In the genomic region with DNA sequence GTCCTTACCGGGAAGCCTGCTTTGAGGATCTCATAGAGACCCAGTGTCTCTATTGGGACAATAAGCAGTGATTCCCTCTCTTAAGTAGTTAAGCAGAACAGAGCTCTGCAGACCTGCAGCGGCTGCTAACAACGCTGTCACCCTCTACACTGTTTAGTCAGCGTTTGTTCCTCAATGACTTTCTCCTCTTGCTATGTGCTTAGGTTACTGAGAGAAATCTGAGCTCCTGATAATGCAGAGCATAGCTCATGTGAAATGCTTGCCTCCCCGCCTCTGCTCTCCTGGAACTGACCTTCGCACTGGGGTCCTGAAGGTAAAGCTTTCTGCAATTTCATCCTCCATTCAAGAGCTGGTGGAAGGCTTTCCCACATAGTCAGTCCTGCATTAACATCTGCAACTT, we compare ENCODE assay signal across 27 mouse cellular contexts.
A peak's percentile ranks its signal among the peaks of the same experiment; 100 is the strongest.
DNase-seq lines count a peak whose midpoint lies in the region; ATAC-seq lines count a peak whose summit lies in the region.
"Had no signal": no experiment of that assay in that cellular context is flagged by ENCODE, and none has a peak within 500 bp of the region (broad histone marks: within the 10 kb centered on the region; RNA-seq: fewer than 3 reads in every experiment).

No protein-coding gene starts in this region.

- H3K4me2 ChIP-seq in kidney, embryonic 15.5 days: no peak overlapping the region
- H3K4me2 ChIP-seq in midbrain, embryonic 14.5 days (ENCODE audit: low read length): no peak overlapping the region
- no peak overlapping the region for H3K4me2 ChIP-seq in midbrain, embryonic 13.5 days (replicated peaks)
- H3K4me2 ChIP-seq: embryonic facial prominence, embryonic 15.5 days; forebrain, embryonic 12.5 days; intestine, embryonic 15.5 days; limb, embryonic 13.5 days; liver, embryonic 11.5 days; lung, embryonic 15.5 days had no signal

- ATAC-seq in kidney, embryonic 15.5 days (replicated peaks; ENCODE audit: low FRiP score): peak; percentile 61
- ATAC-seq in midbrain, embryonic 14.5 days (ENCODE audit: low FRiP score, low TSS enrichment): no peak
- no peak for ATAC-seq in midbrain, embryonic 13.5 days
- no peak for ATAC-seq in megakaryocyte progenitor cell, adult 5-6 weeks (replicated peaks; ENCODE audit: poor library complexity)
- ATAC-seq: forebrain, postnatal 0 days; hindbrain, postnatal 0 days; intestine, embryonic 15.5 days; Patski had no signal

- H3K4me3 ChIP-seq in kidney, embryonic 15.5 days (replicated peaks): no peak overlapping the region
- H3K4me3 ChIP-seq in midbrain, embryonic 14.5 days (replicated peaks; ENCODE audit: low read depth, low read length): no peak overlapping the region
- H3K4me3 ChIP-seq in midbrain, embryonic 13.5 days (replicated peaks): no peak overlapping the region
- H3K4me3 ChIP-seq: embryonic facial prominence, embryonic 15.5 days; forebrain, embryonic 12.5 days; hindbrain, embryonic 10.5 days; intestine, embryonic 15.5 days; limb, embryonic 13.5 days; lung, embryonic 15.5 days had no signal

- no peaks in the 10 kb centered on the region for H3K27me3 ChIP-seq in kidney, embryonic 15.5 days
- no peaks in the 10 kb centered on the region for H3K27me3 ChIP-seq in midbrain, embryonic 14.5 days (ENCODE audit: control insufficient read depth, insufficient read depth, low read length)
- no peaks in the 10 kb centered on the region for H3K27me3 ChIP-seq in midbrain, embryonic 13.5 days
- H3K27me3 ChIP-seq: embryonic facial prominence, embryonic 15.5 days; forebrain, embryonic 12.5 days; intestine, embryonic 15.5 days; limb, embryonic 13.5 days; lung, embryonic 15.5 days; Patski had no signal

- H3K27ac ChIP-seq in kidney, embryonic 15.5 days: no peak overlapping the region
- no peak overlapping the region for H3K27ac ChIP-seq in midbrain, embryonic 14.5 days (replicated peaks; ENCODE audit: low read depth, low read length)
- no peak overlapping the region for H3K27ac ChIP-seq in midbrain, embryonic 13.5 days
- H3K27ac ChIP-seq: embryonic facial prominence, embryonic 15.5 days; forebrain, embryonic 12.5 days; hindbrain, embryonic 10.5 days; hindbrain, postnatal 0 days; intestine, embryonic 15.5 days; limb, embryonic 13.5 days; lung, embryonic 15.5 days had no signal

- DNase-seq in kidney, adult 11 months: no peak
- DNase-seq in midbrain, embryonic 14.5 days: peak; percentile 13
- DNase-seq in embryo, embryonic 10.5 days (ENCODE audit: low spot score): peak; percentile 10
- peak; percentile 11 for DNase-seq in mesoderm, embryonic 11.5 days (ENCODE audit: low read depth, low spot score)
- DNase-seq in cerebellum, adult 8-10 months: no peak
- DNase-seq: adrenal gland, postnatal 10 days; cerebellum, adult 18-20 months; cerebellum, postnatal 14 days; forebrain, postnatal 0 days; heart, postnatal 14 days; kidney, adult 8-10 months; layer of hippocampus, adult 9-11 months; retina, postnatal 1 day; right cerebral cortex, postnatal 14 days; thymus, postnatal 4 days had no signal

- H3K9ac ChIP-seq in kidney, embryonic 15.5 days: no peak overlapping the region
- no peak overlapping the region for H3K9ac ChIP-seq in midbrain, embryonic 14.5 days (replicated peaks; ENCODE audit: low read length)
- no peak overlapping the region for H3K9ac ChIP-seq in midbrain, embryonic 13.5 days (replicated peaks)
- H3K9ac ChIP-seq: embryonic facial prominence, embryonic 15.5 days; forebrain, embryonic 12.5 days; forebrain, postnatal 0 days; intestine, embryonic 15.5 days; limb, embryonic 13.5 days; lung, embryonic 15.5 days had no signal

- no peaks in the 10 kb centered on the region for H3K9me3 ChIP-seq in kidney, embryonic 15.5 days (replicated peaks)
- no peaks in the 10 kb centered on the region for H3K9me3 ChIP-seq in midbrain, embryonic 14.5 days (ENCODE audit: control insufficient read depth, low read length)
- no peaks in the 10 kb centered on the region for H3K9me3 ChIP-seq in midbrain, embryonic 13.5 days
- H3K9me3 ChIP-seq: embryonic facial prominence, embryonic 15.5 days; forebrain, embryonic 12.5 days; hindbrain, embryonic 10.5 days; intestine, embryonic 15.5 days; limb, embryonic 13.5 days; lung, embryonic 15.5 days had no signal

- 19% methylated on average over 6 of the region's 6 CpGs for WGBS in kidney, embryonic 15.5 days
- 69% methylated on average over 6 of the region's 6 CpGs for WGBS in midbrain, embryonic 14.5 days
- 59% methylated on average over 6 of the region's 6 CpGs for WGBS in midbrain, embryonic 13.5 days

- 0 out of 2 replicates have a peak, but pooled peaks cover 2% of the 10 kb centered on the region for H3K4me1 ChIP-seq in kidney, embryonic 15.5 days
- no peaks in the 10 kb centered on the region for H3K4me1 ChIP-seq in midbrain, embryonic 14.5 days (ENCODE audit: control insufficient read depth, insufficient read depth, low read length)
- 0 out of 2 replicates have a peak, but pooled peaks cover 4% of the 10 kb centered on the region for H3K4me1 ChIP-seq in midbrain, embryonic 13.5 days (replicated peaks)
- H3K4me1 ChIP-seq: embryonic facial prominence, embryonic 15.5 days; forebrain, embryonic 12.5 days; intestine, embryonic 15.5 days; limb, embryonic 13.5 days had no signal

- H3K36me3 ChIP-seq in kidney, embryonic 15.5 days: no peaks in the 10 kb centered on the region
- no peaks in the 10 kb centered on the region for H3K36me3 ChIP-seq in midbrain, embryonic 14.5 days (ENCODE audit: control insufficient read depth, insufficient read depth, low read length)
- no peaks in the 10 kb centered on the region for H3K36me3 ChIP-seq in midbrain, embryonic 13.5 days
- H3K36me3 ChIP-seq: embryonic facial prominence, embryonic 15.5 days; forebrain, embryonic 12.5 days; hindbrain, embryonic 10.5 days; intestine, embryonic 15.5 days; limb, embryonic 13.5 days; lung, embryonic 15.5 days had no signal

Comparison
In these comparisons a context has a peak if more than half of its experiments do, and no peak if none do; other contexts are left out.
1. DNase-seq: peak in midbrain, embryonic 14.5 days (single experiment), embryo, embryonic 10.5 days (single experiment) and mesoderm, embryonic 11.5 days (single experiment); none in kidney, adult 11 months (single experiment) and cerebellum, adult 8-10 months (single experiment).